Mouse (Mus musculus) adrenal gland (tissue): ENCODE measurements at regions not wholly inside any gene's neighbourhood (a gene's known extent, or its start where the extent isn't known, plus 50 kb on each side); places are given as distances from the start of the nearest gene placed in this dataset.
"Not testable (repeated sequence)": the region's sequence is repeated elsewhere in the genome, so short reads cannot be mapped to it uniquely, and the experiment has no call there.

ENCODE experiments used
- intact Hi-C: fragments of 180-260 bp; cut with DNase I; formaldehyde crosslinking; loops from one replicate; pipeline ENCODE4 v1.15.1; 2025

DNA sequence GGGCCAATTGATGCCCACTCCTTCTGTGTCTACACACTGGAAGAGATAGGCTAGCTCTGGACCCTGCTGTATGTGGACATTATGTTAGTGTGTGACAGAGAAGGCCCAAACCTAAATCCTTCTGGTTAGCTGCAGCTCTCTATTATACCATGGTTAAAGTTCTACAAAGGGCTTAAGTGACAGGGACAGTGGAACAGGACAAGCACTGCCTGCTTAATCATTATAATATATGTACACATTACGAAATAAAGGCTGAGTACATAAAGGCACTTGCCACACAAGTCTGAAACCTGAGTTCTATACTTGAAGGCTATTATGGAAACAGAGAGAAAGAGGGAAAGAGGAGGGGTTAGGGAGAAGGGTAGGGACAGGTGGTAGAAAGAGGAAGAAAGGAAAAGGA is 55.2 kb downstream of the Rdh14 start:
- intact Hi-C loops: no loop called here

DNA sequence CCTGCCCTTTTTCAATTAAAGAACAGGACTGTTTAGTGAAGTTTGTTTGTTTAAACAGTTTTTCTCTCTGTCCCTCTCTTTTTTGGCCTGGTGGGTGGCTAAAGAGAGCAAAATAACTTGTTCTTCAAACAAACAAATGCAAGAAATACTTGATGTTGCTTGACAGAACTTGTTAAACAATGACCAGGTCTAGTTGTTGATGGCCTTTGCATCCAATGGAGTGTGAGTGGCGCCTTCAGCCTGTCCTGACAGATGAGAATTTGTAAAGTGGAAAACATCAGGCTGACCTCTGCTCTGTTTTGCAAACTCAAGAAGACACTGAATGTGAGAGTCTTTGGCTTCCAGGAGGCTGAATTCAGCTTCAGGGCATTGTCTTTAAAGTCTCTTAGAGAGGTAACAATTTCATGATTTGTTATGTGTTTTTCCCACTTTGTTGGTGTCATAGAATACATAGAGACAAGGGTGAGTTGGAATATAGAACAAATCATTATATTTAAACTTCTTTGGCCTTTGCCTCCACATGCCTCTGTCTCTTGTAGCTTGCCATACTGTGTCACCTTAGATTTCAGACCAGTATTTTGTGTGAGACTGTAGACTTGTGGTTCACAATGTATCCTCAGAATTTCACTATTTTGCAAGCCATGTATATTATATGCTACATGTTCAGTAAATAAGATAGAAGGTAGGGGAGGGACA is 67.5 kb downstream of the Rdh14 start:
- intact Hi-C loops: loop anchor here (10.0 kb wide), 1 partner anchor 697 kb away; the partner anchor contains the start of gene Kcns3

DNA sequence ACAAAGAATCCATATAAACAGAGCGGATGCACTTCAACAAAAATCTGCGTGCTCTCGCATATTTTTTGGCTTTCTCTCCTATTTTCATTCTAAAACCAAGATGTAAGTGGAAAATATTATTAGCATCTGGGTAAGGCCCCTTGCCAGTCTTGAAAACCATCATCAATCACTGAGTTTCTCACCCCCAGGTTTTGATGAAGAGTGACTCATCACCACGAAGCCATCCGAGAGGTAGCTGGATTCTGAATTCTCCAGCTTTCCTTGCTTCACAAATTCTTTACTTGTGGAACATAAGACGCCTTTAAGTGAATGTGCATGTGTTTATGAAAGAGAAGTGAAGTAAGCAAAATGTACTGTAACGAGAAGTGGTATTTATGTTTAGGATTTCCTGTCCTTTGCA is 71.2 kb downstream of the Rdh14 start:
- intact Hi-C loops: no loop called here

DNA sequence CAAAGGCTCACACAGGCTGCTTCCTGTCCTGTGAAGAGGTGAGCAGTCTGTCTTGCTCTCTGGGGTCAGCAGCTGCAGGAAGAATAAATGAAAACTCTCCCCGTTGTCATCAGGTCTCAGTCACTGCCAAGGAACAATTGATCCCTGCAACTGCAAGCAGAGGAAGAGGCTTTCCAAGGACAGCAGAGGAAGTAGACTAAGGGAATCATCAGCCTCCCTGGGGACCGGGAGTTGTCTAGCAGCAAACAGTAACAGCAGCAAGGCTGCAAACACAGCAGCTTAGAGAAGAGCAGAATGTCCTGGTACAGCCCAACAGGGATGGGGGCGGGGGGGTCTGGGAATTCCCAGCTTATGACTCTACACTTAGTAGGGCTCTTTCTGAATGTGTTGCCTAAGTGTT is 72.4 kb downstream of the Rdh14 start:
- intact Hi-C loops: no loop called here

DNA sequence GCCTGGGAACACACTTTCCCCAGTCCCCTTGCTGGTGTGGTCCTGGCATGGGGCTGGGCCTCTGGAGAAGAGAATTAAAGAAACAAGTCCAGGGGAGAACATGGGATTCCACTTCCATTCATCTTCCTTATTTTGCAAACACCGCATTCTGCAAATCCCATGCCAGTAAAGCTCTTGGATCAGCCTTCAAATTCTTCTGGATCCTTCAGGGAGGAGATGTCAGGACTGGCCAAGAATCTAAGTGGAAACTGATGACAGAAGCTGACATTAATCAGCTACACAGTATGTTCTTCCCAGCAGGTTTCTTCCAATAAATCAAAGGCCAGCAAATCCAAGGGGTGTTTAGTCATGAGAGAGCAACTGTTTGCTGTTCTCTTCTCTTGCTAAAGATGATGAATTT is 83.4 kb downstream of the Rdh14 start:
- intact Hi-C loops: no loop called here

DNA sequence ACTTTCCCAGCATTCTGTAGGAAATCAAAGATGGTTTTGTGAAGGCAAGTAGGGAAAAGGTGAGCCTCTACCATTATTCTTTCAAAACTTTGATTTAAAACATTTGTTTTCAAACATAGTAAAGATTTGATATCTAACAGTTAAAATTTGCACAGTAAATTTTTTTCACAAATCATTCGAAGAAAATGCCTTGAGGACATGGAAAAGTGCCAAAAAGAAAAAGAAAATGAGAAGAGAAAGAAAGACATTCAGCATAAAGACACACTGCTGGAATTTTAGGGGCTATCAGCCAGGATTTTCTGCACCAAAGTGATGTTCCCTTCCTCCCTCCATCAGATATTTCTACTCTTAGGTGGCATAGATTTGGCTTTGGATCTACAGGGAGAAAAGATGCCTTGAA is 90.2 kb downstream of the Rdh14 start:
- intact Hi-C loops: no loop called here

DNA sequence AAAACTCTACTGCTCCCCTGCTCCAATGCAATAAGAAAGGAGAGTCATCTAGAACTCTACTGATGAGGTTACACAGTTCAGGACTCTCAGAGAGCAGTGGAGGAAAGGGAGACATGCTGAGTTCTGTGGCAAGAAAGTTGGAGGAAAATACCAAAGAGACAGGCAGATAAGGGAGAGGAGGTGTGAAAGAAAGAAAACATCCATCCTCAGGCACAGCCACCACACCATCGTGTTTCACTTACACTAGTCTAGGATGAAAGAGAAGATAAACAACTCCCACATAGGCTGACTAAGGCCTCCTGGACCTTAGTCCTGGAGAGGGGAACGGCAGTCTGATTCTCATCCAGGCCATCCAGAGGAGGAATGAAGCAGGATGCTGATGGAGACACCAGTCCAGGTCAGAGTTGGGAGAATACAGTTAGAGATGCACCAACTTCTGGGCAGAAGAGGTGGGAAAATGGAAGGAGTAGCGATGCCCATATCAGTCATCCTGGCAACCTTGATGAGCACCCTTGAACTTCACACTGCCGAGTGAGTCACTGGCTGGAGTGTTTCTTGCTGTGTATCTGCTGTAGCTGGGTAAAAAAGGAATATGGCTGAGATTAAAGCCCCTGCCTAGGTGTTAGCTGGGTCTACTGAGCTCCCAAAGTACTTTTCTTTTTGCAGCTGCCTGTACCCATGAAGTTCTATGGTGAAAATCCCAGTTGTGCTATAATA is 91.9 kb downstream of the Rdh14 start:
- intact Hi-C loops: no loop called here

DNA sequence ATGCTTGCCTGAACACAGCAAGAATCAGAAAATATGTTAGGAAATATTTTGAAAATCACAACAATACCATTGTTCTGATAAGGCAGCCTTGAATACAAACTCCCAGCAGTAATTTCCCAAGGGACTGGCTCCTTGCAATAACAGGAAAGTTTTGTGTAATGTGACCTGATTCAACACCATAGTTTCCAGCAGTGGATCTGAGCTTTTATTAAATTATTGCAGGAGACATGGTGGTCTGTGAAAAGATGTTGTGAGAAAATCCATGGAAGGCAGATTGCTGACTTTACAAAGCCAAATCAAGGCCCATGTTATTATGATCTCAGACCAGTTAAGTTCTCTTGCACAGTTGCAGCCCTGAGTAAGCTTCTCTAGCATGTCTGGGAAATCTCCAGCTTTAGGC is 116.1 kb downstream of the Rdh14 start:
- intact Hi-C loops: no loop called here

DNA sequence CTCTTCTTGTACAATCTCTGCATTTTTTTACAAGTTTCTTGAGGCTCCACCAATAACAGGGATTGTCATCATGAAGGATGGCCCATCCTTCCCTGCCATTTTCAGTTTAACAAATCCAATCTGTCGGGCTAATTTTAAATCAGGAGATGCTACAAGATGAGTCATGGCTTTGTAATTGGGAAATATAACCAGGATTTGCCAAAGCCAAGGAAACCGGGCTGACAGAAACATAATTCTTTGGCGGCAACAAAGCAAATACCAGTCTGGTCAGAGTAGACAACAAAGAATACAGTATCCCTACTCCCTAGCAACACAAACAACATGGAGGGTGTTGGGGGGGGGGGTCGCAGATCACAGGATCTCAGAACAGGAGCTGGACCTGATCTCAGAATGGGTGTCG is 123.0 kb downstream of the Rdh14 start:
- intact Hi-C loops: no loop called here

DNA sequence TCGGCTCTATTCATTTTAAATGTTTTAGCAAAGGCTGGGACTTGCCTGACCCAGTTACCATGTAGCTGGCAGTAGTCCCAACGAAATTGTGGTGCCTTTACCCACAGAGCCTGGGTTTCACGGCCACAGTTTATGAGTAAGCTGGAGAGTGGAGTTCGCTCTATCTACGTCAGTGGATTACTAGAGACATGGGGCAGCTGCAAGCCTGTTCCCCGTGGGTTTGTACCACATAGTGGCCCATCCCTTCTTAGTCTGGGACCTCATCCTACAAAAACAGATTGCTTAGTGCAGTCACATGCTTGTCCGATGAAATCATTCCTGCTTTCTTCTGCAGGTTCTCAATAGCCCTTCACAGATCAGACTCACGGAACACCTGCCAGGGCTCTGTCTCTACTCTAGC is 123.7 kb downstream of the Rdh14 start:
- intact Hi-C loops: no loop called here

DNA sequence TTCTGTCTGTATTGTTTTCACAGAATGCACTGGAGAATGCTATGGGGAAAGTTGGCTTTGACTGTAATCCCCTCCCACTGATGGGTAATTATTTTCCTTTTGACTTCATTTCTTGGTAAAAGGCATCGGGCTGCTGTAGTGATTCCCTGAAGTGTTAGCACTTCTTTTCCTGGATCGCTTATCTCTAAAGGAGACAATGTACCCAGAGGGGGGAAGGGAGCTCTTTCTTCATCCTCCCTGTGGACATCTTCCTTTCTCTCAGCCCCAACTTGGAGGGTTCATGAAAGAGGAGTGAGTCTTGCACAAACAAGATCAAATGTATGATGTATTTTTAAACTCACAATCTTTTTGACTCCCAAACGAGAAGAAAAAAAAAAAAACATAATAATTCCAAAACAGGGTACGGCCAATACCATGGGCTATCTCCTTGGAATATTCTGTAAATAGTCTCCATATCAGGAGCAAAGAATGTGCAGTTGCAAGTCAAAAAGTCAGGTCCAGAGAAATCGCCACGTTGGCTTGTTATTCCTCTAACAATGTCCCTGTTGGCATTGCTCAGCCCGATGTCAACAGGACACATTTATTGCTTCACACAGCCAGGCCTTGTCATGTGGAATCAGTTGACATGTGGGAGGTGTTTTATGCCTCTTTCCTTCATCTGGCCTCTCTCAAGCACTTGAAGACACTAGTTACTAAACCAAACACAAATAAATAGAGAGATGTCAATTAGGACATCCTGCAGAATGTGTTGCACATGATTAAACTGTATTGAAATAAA is 134.1 kb downstream of the Rdh14 start:
- intact Hi-C loops: no loop called here

DNA sequence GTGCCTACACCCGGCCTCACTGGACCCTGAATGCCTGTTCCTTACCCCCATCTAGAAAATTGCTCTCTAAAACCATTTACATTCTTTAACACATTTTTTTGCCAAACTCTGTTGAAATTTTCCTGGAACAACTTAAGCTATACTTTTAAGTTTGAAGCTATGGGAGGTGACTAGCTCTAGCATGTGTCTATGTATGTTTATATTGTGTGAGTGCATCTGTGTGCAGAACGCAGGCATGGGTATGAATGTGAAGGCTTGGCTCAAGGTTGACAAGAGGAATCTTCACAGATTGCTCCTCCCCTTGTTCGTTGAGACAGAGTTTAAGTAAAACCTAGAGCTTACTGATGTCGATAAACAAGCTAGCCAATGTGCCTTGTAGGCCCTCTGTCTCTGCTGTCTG is 135.4 kb downstream of the Rdh14 start:
- intact Hi-C loops: no loop called here

DNA sequence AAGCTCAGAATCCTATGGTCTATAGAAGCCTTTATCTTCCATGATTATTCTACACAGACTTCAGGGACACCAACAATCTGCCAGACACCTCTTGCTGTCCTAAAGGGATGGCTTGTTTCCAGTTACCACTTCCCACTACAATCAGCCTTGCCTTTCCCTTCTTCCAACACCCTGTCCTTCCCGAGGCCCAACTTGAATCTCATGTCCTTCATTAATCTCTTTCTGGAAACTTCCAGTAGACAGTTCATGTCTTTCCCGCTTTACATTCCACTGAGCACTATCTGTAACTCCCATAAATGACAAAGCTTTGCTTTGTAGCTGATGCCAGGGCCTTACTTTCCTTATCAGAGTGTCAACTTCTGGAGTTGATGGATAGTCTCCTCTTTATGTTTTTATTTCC is 138.5 kb downstream of the Rdh14 start:
- intact Hi-C loops: no loop called here

DNA sequence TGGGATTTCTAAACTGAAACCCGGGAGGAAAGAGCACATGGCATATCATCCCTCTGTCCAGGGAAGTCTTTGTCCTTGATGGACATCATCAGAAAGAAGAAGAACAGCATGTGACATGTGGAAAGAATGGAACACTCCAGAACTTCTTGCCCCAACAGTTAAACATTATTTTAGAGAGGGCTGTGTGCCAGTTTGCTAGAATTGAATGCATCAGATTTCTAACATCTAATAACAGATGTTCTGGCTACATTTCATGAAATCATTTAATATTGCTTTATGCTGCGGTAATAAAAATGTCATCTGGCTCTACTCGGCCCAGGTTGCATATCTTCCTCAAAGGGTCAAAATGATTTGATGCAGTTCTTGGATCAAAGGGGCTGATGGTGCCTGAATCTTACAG is 140.4 kb downstream of the Rdh14 start:
- intact Hi-C loops: loop anchor here (5.0 kb wide), 1 partner anchor 94 kb away; no protein-coding TSS in a partner anchor

DNA sequence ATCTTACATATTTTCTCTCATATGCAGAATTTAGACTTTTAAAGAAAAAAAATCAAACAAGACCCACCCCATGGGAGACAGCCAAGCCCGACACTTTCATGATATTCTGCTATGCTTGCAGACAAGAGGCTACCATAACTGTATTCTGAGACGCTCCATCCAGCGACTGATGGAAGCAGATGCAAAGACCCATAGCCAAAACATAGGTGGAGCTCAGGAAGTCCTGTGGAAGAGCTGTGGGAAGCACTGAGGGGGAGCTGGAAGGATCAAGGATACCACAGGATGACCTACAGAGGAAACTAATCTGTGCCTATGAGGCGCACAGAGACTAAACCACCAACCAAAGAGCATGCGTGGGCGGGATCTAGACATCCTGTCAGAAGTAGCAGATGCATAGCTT is 143.4 kb downstream of the Rdh14 start:
- intact Hi-C loops: loop anchor here (5.0 kb wide), 1 partner anchor 97 kb away; no protein-coding TSS in a partner anchor

DNA sequence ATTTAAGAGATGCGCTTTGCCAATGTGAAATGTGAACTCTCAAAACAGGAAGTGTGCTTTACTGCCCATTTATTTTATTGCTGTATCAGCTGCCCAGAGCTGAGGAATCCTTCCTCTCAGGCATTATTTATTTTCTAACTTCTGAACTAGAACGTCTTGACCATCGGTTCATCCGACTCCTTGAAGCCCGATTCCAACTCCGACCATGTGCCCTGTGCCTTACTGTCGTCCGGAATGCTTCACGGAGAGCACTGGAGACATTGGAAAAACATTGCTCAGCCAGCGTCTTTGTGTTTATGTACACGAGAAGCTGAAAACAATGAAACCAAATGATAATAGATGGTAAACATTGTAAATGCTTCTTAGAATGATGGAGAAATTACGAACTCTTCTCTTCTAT is 145.7 kb downstream of the Rdh14 start:
- intact Hi-C loops: loop anchor here (5.0 kb wide), 2 partner anchors 964 to 1484 kb away; partner anchors contain the start of gene Osr1

DNA sequence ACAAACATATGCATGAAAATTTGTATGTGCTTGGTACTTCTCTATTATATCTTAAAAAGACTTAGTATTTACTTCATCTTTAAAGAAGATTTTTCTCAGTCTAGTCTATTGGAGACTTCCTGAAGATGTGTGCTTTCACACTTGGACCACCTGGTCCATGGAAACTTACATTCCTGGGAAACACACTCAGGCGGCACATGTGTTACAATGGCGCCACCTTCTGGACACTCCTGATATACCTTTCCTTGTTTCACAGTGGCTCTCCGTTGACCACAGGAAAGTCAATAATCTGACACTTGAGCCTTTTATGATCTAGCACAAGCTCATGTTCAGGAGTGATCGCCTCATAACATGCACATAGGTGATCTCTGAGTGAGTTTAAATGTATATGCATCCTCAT is 146.5 kb downstream of the Rdh14 start:
- intact Hi-C loops: loop anchor here (5.0 kb wide), 2 partner anchors 965 to 1485 kb away; partner anchors contain the start of gene Osr1

DNA sequence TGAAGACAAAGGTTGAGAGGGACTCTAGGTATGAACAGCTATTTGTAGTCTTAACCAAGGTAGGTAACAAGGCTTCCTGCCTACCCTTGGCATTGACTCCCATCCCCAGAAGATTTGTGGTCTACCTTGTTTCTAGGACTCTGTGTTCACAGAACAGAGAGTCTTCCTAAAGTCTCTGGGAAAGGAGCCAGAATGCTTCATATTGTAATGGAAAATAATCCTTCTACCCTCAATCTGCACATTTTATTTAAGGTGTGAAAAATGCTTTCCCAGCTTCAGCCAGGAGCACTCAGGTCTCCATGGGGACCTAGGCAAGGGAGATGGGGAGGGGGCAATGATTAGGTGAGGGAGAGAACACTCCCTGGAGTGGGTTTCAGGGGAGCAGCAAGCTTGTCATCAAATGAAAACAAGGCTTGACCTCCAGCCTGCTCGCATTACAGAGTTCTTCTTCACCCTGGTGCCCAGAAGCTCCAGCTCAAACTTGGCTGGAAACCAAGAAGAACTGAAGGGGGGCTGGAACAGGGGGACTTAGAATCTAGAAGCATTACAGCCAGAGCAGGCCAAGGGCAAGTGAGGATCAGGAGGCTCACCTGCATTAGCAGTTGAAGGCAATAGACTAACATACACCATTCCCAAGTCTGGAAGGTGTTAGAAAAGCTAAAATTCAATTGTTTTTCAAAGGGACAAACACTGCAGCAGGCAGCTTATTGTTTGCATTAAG is 159.1 kb downstream of the Rdh14 start:
- intact Hi-C loops: no loop called here

DNA sequence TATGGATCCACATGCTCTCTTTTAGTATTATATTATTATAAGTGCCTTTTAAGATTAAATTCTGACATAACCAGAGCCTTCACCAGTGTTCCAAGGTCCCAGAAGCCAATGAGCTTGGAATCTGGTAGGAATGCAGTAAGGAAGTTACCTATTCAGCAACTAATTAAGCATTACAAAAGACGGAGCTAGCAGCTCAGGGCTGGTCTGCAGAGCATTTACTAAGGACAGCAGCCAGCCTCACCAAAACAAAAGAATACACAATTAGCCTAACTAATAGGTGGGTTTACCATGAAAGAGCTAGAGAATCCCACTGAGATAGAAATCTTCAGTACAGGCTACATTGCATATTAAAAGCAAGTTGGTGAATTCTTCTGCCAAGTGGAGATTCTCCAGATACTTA is 164.1 kb downstream of the Rdh14 start:
- intact Hi-C loops: not testable (repeated sequence)

DNA sequence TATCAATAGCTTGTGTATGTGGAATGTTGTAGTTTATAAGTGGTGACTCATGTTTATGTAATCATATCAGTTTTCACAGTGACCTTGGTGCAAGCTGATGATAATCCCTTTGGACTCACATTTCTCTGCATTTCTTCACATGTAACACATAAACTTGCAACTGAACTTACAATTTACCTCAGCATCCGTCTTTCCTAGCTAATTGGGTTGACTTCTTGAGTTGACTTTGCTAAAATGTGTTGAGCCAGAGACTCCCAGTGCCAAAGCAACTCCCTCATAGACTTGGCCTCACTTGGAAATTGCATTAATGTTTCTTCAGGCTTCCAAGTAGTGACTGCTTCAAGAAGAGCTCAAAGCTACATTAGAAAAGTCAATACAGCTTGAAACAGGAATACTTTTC is 172.4 kb downstream of the Rdh14 start:
- intact Hi-C loops: no loop called here

DNA sequence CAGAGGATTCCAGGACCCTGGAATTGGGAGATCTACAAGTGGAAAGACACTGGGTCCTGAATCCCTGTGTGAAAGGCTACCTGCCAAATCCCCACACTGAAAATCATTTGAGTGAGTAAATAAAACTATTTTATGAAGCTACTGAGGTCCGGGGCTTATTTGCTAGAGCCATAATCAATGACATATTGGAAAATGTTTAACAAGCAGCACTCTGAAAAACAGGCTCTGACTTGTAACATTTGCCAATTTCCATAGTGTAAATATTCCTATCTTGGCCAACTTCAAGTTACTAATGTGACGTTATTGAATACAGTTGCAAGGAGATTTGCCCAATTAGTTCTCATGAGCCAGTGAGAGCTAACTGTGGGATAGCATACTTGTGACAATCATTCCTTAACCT is 177.3 kb downstream of the Rdh14 start:
- intact Hi-C loops: no loop called here
